Mouse (Mus musculus) ovary, adult 18-20 months (tissue): Measurements from ENCODE around the gene Kansl2.
"Not testable (repeated sequence)": the region's sequence is repeated elsewhere in the genome, so short reads cannot be mapped to it uniquely, and the experiment has no call there.

ENCODE experiments used
- DNase-seq: peaks from one replicate; pipeline ENCODE4 v3.0.0; 2022; ENCODE audit warnings: low spot score, mixed read lengths

Kansl2 gene

DNA sequence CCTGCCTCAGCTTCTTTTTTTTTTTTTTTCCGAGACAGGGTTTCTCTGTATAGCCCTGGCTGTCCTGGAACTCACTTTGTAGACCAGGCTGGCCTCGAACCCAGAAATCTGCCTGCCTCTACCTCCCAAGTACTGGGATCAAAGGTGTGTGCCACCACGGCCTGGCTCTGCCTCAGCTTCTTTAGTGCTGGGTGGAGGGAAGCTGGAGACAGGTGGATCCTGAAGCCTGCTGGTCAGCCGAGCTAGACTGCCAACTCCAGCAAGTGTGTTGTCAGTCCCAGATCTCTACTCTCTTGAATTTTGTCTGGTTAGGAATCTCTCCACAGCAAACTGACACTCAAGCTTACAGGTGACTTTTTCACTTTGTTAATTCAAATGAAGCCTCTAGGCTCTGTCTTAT, 1.9 kb upstream of the Kansl2 start:
- DNase-seq, result no peak

GRCm38 (mm10) chr15:98533035-98533531, 981 bp downstream of the Kansl2 start:
- DNase-seq, result no peak

GRCm38 (mm10) chr15:98532281-98532680, 1.8 kb downstream of the Kansl2 start:
- no peak for DNase-seq

GRCm38 (mm10) chr15:98528066-98528563, 5.9 kb downstream of the Kansl2 start:
- DNase-seq, result no peak

GRCm38 (mm10) chr15:98527056-98527771, 6.8 kb downstream of the Kansl2 start:
- no peak for DNase-seq

DNA sequence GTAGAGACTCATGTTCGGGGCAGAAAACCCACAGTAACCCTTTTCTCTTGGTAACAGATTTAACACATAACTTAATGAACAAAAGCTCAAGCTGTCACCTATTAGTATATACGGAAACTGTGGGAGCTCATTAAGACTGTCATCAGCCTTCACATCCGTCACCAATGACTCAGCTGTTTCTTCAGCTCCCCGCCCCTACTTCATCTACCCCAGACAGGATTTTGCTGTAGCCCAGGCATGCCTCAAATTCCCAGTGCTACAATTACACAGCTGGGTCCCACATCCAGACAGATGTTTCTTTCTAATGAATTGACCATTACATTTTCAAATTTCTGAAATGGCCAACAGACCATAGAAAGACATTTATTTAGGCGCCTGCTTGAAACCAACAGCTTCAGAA, 8.0 kb downstream of the Kansl2 start:
- no peak for DNase-seq

DNA sequence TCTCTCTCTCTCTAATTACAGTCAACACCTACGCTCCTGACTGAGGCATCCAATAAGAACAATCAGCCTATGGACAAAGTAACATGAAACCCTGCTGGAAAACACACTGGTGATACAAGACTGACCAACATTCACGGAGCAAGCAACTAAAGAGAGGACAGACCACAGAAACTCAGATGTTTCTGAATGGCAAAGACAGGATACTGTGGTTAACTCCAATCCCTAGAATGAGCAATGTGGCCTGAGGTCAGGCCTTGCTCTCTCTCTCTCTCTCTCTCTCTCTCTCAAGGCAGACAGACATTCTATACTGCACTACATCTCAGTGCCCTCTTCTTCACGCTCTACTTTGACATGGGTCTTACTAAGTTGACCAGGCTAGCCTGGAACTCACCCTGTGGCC, 12.8 kb downstream of the Kansl2 start:
- DNase-seq, result no peak

GRCm38 (mm10) chr15:98517380-98518355, 16.4 kb downstream of the Kansl2 start:
- DNase-seq, result no peak

- not testable (repeated sequence) for DNase-seq
These were observed 19.2 kb downstream of the Kansl2 start for GRCm38 (mm10) chr15:98514845-98515244.

DNA sequence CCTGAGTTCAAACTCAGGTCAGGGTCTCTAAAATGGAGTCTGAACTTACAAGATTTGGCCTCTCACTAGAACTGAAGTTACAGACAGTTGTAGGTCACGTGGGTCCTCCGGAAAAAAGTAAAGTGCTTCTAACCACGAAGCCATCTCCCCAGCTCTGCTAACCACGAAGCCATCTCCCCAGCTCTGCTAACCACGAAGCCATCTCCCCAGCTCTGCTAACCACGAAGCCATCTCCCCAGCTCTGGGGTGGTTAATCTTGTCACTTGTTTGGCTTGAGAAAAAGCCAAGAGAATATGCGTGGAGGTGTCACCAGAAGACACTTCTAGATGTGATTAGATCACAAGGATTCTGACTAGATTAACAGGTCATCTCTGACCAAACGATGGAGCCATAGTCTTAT, 19.9 kb downstream of the Kansl2 start:
- DNase-seq, result no peak

DNA sequence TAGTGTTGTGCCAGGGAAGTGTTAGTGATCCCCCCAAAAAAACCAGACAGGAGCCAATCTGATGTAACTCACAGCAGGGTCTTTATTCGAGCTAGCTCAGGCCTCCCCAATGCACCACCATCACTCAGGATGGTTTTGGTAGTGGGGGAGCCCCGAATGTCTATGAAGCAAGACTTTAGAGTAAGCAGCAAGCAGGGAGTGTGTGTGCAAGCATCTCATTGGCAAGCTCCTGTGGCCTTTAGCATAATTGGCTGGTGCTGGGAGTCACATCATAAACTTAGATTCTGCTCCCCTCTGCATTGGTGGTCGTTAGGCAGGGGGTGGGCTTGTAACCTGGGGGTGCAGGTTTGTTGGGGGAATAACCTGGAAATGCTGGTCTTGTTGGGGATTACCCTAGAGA, 20.4 kb downstream of the Kansl2 start:
- not testable (repeated sequence) for DNase-seq

DNA sequence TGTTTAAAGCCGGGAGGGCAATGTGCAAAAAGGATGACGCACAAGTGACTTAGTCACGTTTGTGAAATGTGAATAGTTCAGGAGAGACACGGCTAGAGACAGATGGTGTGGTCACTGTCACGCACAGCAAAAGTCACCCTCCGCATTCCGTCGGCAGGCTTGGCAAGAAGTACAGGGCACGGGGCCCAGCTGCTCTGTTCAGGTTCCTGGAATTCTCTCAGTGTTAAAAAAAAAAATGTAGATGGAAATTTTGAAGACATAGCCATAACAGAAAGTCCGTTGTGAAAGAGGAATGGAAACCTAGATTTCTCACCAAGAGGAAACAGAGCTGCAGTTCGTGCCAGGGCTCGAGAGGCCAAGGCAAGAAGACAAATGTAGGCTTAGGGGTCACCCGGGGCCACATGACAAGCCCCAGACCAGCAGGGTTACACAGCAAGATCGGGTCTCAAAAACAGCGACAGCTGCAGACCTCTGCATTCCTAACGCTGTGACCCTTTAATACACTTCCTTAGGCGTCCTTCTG, 21.2 kb downstream of the Kansl2 start:
- no peak for DNase-seq

GRCm38 (mm10) chr15:98512232-98512631, 21.8 kb downstream of the Kansl2 start:
- DNase-seq, result no peak

GRCm38 (mm10) chr15:98511386-98511928, 22.6 kb downstream of the Kansl2 start:
- no peak for DNase-seq

GRCm38 (mm10) chr15:98510438-98511385, 23.4 kb downstream of the Kansl2 start:
- DNase-seq, result no peak

GRCm38 (mm10) chr15:98509387-98509786, 24.7 kb downstream of the Kansl2 start:
- no peak for DNase-seq

DNA sequence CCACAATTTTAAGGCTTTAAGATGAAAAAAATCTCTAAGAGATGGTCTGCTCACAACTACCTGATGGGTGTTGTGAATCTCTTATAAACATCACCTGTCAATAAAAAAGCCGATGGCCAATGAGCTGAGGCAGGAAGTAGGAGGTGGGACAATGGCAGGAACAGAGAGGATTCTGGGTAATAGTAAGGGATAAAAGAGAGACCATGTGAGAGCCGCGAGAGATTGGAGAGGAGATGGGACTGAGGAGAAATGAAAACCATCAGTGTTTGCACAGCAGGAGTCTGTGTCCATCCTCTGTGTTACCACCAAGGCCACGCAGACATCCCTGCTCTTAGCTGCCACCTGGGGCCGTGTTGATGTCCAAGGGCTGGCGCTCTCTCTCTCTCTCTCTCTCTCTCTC, 26.7 kb downstream of the Kansl2 start:
- DNase-seq, result no peak

- DNase-seq, result no peak
These were observed 27.7 kb downstream of the Kansl2 start for GRCm38 (mm10) chr15:98506253-98506957.

DNA sequence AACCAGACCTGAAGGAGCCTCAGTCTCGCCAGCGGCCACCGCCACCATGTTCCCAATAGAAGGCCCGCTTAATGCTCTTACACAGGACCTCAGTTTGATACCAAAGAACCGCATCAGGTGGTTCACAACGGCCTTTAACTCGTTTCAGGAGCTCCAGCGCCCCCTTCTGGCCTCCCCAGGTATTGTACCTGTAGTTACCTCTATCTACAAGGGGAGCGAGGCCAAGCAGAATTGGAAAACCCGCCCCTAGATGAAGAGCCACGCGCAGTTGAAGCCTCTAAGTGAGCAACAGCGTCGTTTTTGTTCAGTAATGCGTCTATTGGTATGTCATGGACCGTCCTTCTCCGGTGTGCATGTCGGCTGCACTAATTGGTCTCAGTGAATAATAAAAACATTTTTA, 29.6 kb downstream of the Kansl2 start:
- no peak for DNase-seq

- no peak for DNase-seq
These were observed 30.7 kb downstream of the Kansl2 start for GRCm38 (mm10) chr15:98503317-98503716.
